Mouse (Mus musculus): ENCODE measurements at regions not wholly inside any gene's neighbourhood (a gene's known extent, or its start where the extent isn't known, plus 50 kb on each side); places are given as distances from the start of the nearest gene placed in this dataset.

GRCm38 (mm10) chr8:82477856-82478255 lies 74.8 kb upstream of the Il15 start:
- ChIA-PET CTCF (interaction anchor here in 1 of 4 experiments (0.6 kb wide), 1 partner anchor 91 kb away, joined by 3 read pairs; no protein-coding TSS in a partner anchor), POLR2A (no interaction called here)

- ChIA-PET CTCF (interaction anchor here in 1 of 4 experiments (0.6 kb wide), 1 partner anchor 90 kb away, joined by 3 read pairs; no protein-coding TSS in a partner anchor), POLR2A (no interaction called here)
Observed at GRCm38 (mm10) chr8:82477426-82477769, 74.4 kb upstream of the Il15 start.

- ChIA-PET POLR2A (interaction anchor here in 1 of 4 experiments (1.3 kb wide), 1 partner anchor 12 kb away, joined by 3 read pairs; no protein-coding TSS in a partner anchor), CTCF (interaction anchor here in 1 of 4 experiments (0.6 kb wide), 1 partner anchor 90 kb away, joined by 3 read pairs; no protein-coding TSS in a partner anchor)
Observed at GRCm38 (mm10) chr8:82476708-82477425, 73.8 kb upstream of the Il15 start.

DNA sequence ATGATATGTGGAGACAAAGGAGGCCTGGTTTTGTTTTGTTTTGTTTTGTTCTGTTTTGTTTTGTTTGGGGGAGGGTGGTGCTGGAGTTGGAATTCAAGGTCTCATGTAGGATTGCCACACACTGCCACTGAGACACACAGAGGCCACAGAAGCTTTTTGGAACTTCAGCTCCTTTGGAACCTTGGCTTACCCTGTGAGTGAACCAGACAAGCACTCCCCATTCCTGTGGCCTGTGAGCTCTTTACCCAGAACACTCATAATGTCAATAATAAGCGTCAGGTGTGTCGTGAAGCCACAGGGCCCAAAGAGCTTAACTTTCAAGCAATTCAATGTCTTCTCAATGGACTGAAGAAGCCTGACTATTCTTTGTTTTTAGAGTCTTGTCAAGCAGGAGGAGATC lies 70.2 kb upstream of the Il15 start:
- ChIA-PET CTCF (interaction anchor here in 1 of 4 experiments (0.8 kb wide), 1 partner anchor 390 kb away, joined by 3 read pairs; the partner anchor contains the start of gene Rnf150), POLR2A (no interaction called here)

- CTCF ChIA-PET, result no interaction called here
- POLR2A ChIA-PET, result no interaction called here
Observed at GRCm38 (mm10) chr8:82471825-82472224, 68.8 kb upstream of the Il15 start.

GRCm38 (mm10) chr8:82469824-82470223 lies 66.8 kb upstream of the Il15 start:
- CTCF ChIA-PET, result no interaction called here
- POLR2A ChIA-PET, result no interaction called here

- ChIA-PET POLR2A (no interaction called here), CTCF (no interaction called here)
Observed at GRCm38 (mm10) chr8:82462841-82463240, 59.8 kb upstream of the Il15 start.

- ChIA-PET POLR2A (no interaction called here), CTCF (no interaction called here)
Observed at GRCm38 (mm10) chr8:82459007-82459406, 56.0 kb upstream of the Il15 start.

DNA sequence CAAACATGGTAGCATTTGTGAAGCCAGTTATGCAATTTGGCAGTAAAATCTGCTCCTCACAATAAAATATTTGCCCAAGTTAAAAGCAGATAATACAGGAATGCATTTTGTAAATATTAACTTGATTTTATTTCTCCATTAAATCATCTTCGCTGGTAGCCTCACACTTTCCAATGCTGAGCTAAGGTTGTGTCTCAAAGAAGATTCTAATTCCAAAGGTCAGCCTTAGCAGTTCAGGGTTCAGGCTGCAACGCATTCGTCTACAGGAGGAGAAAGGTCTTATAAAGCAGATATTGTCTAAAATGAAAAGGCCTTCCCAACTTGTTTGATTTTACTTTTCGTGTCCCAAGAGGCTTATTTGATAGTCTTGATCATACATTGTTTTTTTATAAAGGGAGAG lies 51.0 kb upstream of the Il15 start:
- ChIA-PET POLR2A (no interaction called here), CTCF (no interaction called here)
